Mouse (Mus musculus) midbrain, embryonic 14.5 days (tissue): ENCODE measurements around the gene Mars2. TPM values are rescaled to one million over a fixed set of nuclear protein-coding genes. Genes with fewer than 3 reads are reported as not detected.

Experiments used
- ATAC-seq: fragments of 200-750 bp; cut with Nextera tagmentation; 2 replicates; pipeline ENCODE4 v1.8.0; 2017; ENCODE audit warnings: moderate number of reproducible peaks, moderate library complexity; ENCODE audit not compliant: low FRiP score, low TSS enrichment
- DNase-seq: peaks from one replicate; pipeline ENCODE4 v3.0.0-alpha.2; 2015
- H3K27ac ChIP-seq: fragments of 300-500 bp; sonication (generic); replicated peaks from 2 replicates; pipeline ENCODE4 v1.5.1; 2014; ENCODE audit warnings: mild to moderate bottlenecking, low read depth, low read length, moderate library complexity
- H3K27me3 ChIP-seq: fragments of 300-500 bp; sonication (generic); 2 replicates; pipeline ENCODE4 v1.6.1; 2014; ENCODE audit warnings: low read length, control low read depth, mixed read lengths; ENCODE audit not compliant: control insufficient read depth, insufficient read depth
- H3K36me3 ChIP-seq: fragments of 300-500 bp; sonication (generic); 2 replicates; pipeline ENCODE4 v1.6.1; 2014; ENCODE audit warnings: low read length, control low read depth; ENCODE audit not compliant: control insufficient read depth, insufficient read depth
- H3K4me1 ChIP-seq: fragments of 300-500 bp; sonication (generic); 2 replicates; pipeline ENCODE4 v1.6.1; 2014; ENCODE audit warnings: mild to moderate bottlenecking, antibody characterized with exemption, low read length, control low read depth; ENCODE audit not compliant: control insufficient read depth, insufficient read depth
- H3K4me2 ChIP-seq: fragments of 300-500 bp; sonication (generic); 2 replicates; pipeline ENCODE4 v1.6.1; 2014; ENCODE audit warnings: mild to moderate bottlenecking, low read length, moderate library complexity
- H3K4me3 ChIP-seq: fragments of 300-500 bp; sonication (generic); replicated peaks from 2 replicates; pipeline ENCODE4 v1.5.1; 2014; ENCODE audit warnings: low read depth, low read length
- H3K9ac ChIP-seq: fragments of 300-500 bp; sonication (generic); replicated peaks from 2 replicates; pipeline ENCODE4 v1.6.1; 2014; ENCODE audit warnings: mild to moderate bottlenecking, low read length, moderate library complexity
- H3K9me3 ChIP-seq: fragments of 300-500 bp; sonication (generic); 2 replicates; pipeline ENCODE4 v1.6.1; 2016; ENCODE audit warnings: low read length, control low read depth, mixed read lengths; ENCODE audit not compliant: control insufficient read depth
- WGBS: fragments of 180-500 bp; shearing (Covaris S2); extraction: QIAGEN DNeasy Blood & Tissue Kit; methylation state at CpG from one replicate; pipeline ENCODE4 v1.1.7; 2014; 5-methylcytosine and 5-hydroxymethylcytosine counted together
- polyA plus RNA-seq: library from polyadenylated mRNA; unstranded; fragments of >200 nt; fragmentation: Nextera tagmentation; extraction: Ambion mirVana; gene quantifications from 2 replicates; pipeline ENCODE4 v1.2.1, GENCODE M21; 2014

Mars2 gene
- polyA plus RNA-seq, 1 experiment from 2014 or later = 4.4 TPM

GRCm38 (mm10) chr1:55265447-55265846, 28.5 kb downstream of the Mars2 start:
- DNase-seq (peak; percentile 0), ATAC-seq (no peak)
- WGBS = 73% methylated on average over 2 of the region's 2 CpGs
- Histone ChIP-seq H3K27ac (no peak overlapping the region), H3K27me3 (no peaks in the 10 kb centered on the region), H3K36me3 (no peaks in the 10 kb centered on the region), H3K9ac (no peak overlapping the region), H3K4me1 (no peaks in the 10 kb centered on the region), H3K4me3 (no peak overlapping the region), H3K4me2 (no peak overlapping the region), H3K9me3 (no peaks in the 10 kb centered on the region)

DNA sequence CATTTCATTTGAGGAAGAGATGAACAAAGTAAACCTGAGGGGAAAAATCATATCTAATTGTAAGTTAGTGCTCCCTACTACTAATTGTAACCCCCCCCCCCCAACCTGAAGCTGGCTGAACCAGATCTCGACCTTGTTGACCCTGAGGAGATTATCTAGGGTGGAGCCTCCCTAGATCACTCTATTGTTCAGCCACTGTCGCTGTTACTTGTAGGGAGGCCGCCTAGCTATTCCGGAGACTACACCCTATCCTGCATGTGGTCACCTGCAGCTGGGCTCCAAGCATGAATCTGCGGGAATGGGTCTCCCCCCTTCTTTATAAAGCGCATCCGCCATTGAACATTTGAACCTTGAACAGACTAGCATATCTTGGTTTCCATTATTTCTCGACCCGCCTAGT, 42.1 kb downstream of the Mars2 start:
- 71% methylated on average over 9 of the region's 9 CpGs for WGBS
- H3K4me2 ChIP-seq = no peak overlapping the region
- H3K4me3 ChIP-seq = no peak overlapping the region

More for the DNA sequence above, 42.1 kb downstream of the Mars2 start:
- H3K4me1 ChIP-seq = no peaks in the 10 kb centered on the region
- H3K27me3 ChIP-seq = no peaks in the 10 kb centered on the region
- no peak overlapping the region for H3K9ac ChIP-seq
- no peaks in the 10 kb centered on the region for H3K36me3 ChIP-seq
- DNase-seq (no peak), ATAC-seq (no peak)
- no peak overlapping the region for H3K27ac ChIP-seq
- no peaks in the 10 kb centered on the region for H3K9me3 ChIP-seq

Other genes starting within 250 kb of the Mars2 start
- 339 and 395 TPM in 2 replicates for gene Sf3b1, start 209.7 kb upstream of the Mars2 start, polyA plus RNA-seq
- gene Coq10b, start 184.4 kb upstream of the Mars2 start, polyA plus RNA-seq = 38.7 and 41.4 TPM in 2 replicates
- 255 and 258 TPM in 2 replicates for gene Hspe1, start 149.0 kb upstream of the Mars2 start, polyA plus RNA-seq
- 207 and 232 TPM in 2 replicates for gene Hspd1, start 148.9 kb upstream of the Mars2 start, polyA plus RNA-seq
- gene Mob4, start 105.9 kb upstream of the Mars2 start, polyA plus RNA-seq = 183 and 196 TPM in 2 replicates
- 8.7 and 9.5 TPM in 2 replicates for gene Rftn2, start 10.4 kb upstream of the Mars2 start, polyA plus RNA-seq
- not detected in 2 replicates for gene Boll, start 126.3 kb downstream of the Mars2 start, polyA plus RNA-seq
- gene Plcl1, start 168.7 kb downstream of the Mars2 start, polyA plus RNA-seq = 5.0 and 5.1 TPM in 2 replicates